Mouse (Mus musculus) stomach, embryonic 16.5 days (tissue): Measurements from ENCODE around the gene Rab19. TPM values are rescaled to one million over a fixed set of nuclear protein-coding genes. Genes with fewer than 3 reads are reported as not detected.
"Not testable (repeated sequence)": the region's sequence is repeated elsewhere in the genome, so short reads cannot be mapped to it uniquely, and the experiment has no call there.

Experiments used
- ATAC-seq: fragments of 200-750 bp; cut with Nextera tagmentation; 2 replicates; pipeline ENCODE4 v1.8.0; 2017; ENCODE audit warnings: moderate number of reproducible peaks, moderate TSS enrichment; ENCODE audit not compliant: insufficient read depth, low FRiP score
- H3K27ac ChIP-seq: fragments of 300-500 bp; sonication (generic); 2 replicates; pipeline ENCODE4 v1.5.1; 2014; ENCODE audit warnings: low read length
- H3K27me3 ChIP-seq: fragments of 300-500 bp; sonication (generic); 2 replicates; pipeline ENCODE4 v1.6.1; 2014; ENCODE audit warnings: low read length, control low read depth, mixed read lengths; ENCODE audit not compliant: control insufficient read depth, insufficient read depth
- H3K36me3 ChIP-seq: fragments of 300-500 bp; sonication (generic); 2 replicates; pipeline ENCODE4 v1.6.1; 2014; ENCODE audit warnings: low read length; ENCODE audit not compliant: control insufficient read depth, insufficient read depth
- H3K4me1 ChIP-seq: fragments of 300-500 bp; sonication (generic); 2 replicates; pipeline ENCODE4 v1.6.1; 2014; ENCODE audit warnings: low read length, control low read depth, mixed read lengths; ENCODE audit not compliant: control insufficient read depth, insufficient read depth
- H3K4me2 ChIP-seq: fragments of 300-500 bp; sonication (generic); 2 replicates; pipeline ENCODE4 v1.6.1; 2014; ENCODE audit warnings: low read depth, low read length, mixed read lengths
- H3K4me3 ChIP-seq: fragments of 300-500 bp; sonication (generic); replicated peaks from 2 replicates; pipeline ENCODE4 v1.5.1; 2014; ENCODE audit warnings: mild to moderate bottlenecking, low read length
- H3K9ac ChIP-seq: fragments of 300-500 bp; sonication (generic); 2 replicates; pipeline ENCODE4 v1.6.1; 2014; ENCODE audit warnings: low read length
- H3K9me3 ChIP-seq: fragments of 300-500 bp; sonication (generic); replicated peaks from 2 replicates; pipeline ENCODE4 v1.6.1; 2016; ENCODE audit warnings: low read length, control low read depth; ENCODE audit not compliant: control insufficient read depth
- WGBS: fragments of 180-500 bp; shearing (Covaris S2); extraction: QIAGEN DNeasy Blood & Tissue Kit; methylation state at CpG from one replicate; pipeline ENCODE4 v1.1.7; 2014; 5-methylcytosine and 5-hydroxymethylcytosine counted together
- polyA plus RNA-seq: library from polyadenylated mRNA; unstranded; fragments of >200 nt; fragmentation: Nextera tagmentation; extraction: Ambion mirVana; gene quantifications from 2 replicates; pipeline ENCODE4 v1.2.1, GENCODE M21; 2015

The Rab19 gene
- polyA plus RNA-seq, 1 experiment from 2014 or later = 5.2 TPM

GRCm38 (mm10) chr6:39377311-39377827 is 3.6 kb upstream of the Rab19 start, which contains the start of gene Slc37a3:
Slc37a3 (minus strand) TSS chr6:39377675.
- Histone ChIP-seq H3K27ac (peak within 1 kb of the TSS; percentile 45; the same call in 1 of the 2 replicates), H3K9ac (peak within 1 kb of the TSS; percentile 89), H3K4me3 (peak within 1 kb of the TSS; percentile 81), H3K9me3 (no peaks in the 10 kb centered on the region), H3K4me2 (peak within 1 kb of the TSS; percentile 82), H3K4me1 (peaks cover 14% of the 10 kb centered on the region; the same call in 1 of the 2 replicates), H3K36me3 (0 out of 2 replicates have a peak, but pooled peaks cover 6% of the 10 kb centered on the region), H3K27me3 (no peaks in the 10 kb centered on the region)
- under 1% methylated on average over 43 of the region's 43 CpGs for WGBS
- ATAC-seq = peak; percentile 89

- not testable (repeated sequence) for H3K9ac ChIP-seq, H3K9me3 ChIP-seq, H3K27me3 ChIP-seq, H3K4me3 ChIP-seq, H3K27ac ChIP-seq, ATAC-seq, H3K4me1 ChIP-seq, H3K4me2 ChIP-seq, H3K36me3 ChIP-seq
- 70% methylated on average over 13 of the region's 13 CpGs for WGBS
Observed at GRCm38 (mm10) chr6:39378161-39378835, 2.7 kb upstream of the Rab19 start.

- Histone ChIP-seq H3K9ac (no peak overlapping the region), H3K4me2 (no peak overlapping the region), H3K4me1 (0 out of 2 replicates have a peak, but pooled peaks cover 5% of the 10 kb centered on the region), H3K4me3 (no peak overlapping the region), H3K36me3 (0 out of 2 replicates have a peak, but pooled peaks cover under 1% of the 10 kb centered on the region), H3K9me3 (no peaks in the 10 kb centered on the region), H3K27me3 (no peaks in the 10 kb centered on the region), H3K27ac (no peak overlapping the region)
- ATAC-seq = no peak
- 49% methylated on average over 4 of the region's 4 CpGs for WGBS
Observed at GRCm38 (mm10) chr6:39379224-39379623, 1.8 kb upstream of the Rab19 start.

GRCm38 (mm10) chr6:39379749-39380148 is 1.2 kb upstream of the Rab19 start:
- H3K4me1 ChIP-seq = 0 out of 2 replicates have a peak, but pooled peaks cover 5% of the 10 kb centered on the region
- ATAC-seq = no peak
- no peaks in the 10 kb centered on the region for H3K27me3 ChIP-seq
- H3K9ac ChIP-seq = no peak overlapping the region
- H3K9me3 ChIP-seq = no peaks in the 10 kb centered on the region
- no peak overlapping the region for H3K27ac ChIP-seq
- no peak overlapping the region for H3K4me3 ChIP-seq
- H3K4me2 ChIP-seq = no peak overlapping the region
- WGBS = 75% methylated on average over 8 of the region's 8 CpGs
- H3K36me3 ChIP-seq = no peaks in the 10 kb centered on the region

GRCm38 (mm10) chr6:39380276-39380675 is 699 bp upstream of the Rab19 start:
- Histone ChIP-seq H3K27ac (no peak overlapping the region), H3K9me3 (no peaks in the 10 kb centered on the region), H3K27me3 (no peaks in the 10 kb centered on the region), H3K4me1 (0 out of 2 replicates have a peak, but pooled peaks cover 5% of the 10 kb centered on the region), H3K4me3 (no peak overlapping the region), H3K36me3 (no peaks in the 10 kb centered on the region), H3K9ac (no peak overlapping the region), H3K4me2 (no peak overlapping the region)
- ATAC-seq = no peak
- 87% methylated on average over 3 of the region's 3 CpGs for WGBS

GRCm38 (mm10) chr6:39389988-39390387 is 9.0 kb downstream of the Rab19 start:
- no peak overlapping the region for H3K4me3 ChIP-seq
- no peaks in the 10 kb centered on the region for H3K36me3 ChIP-seq
- no peak for ATAC-seq
- no peaks in the 10 kb centered on the region for H3K4me1 ChIP-seq
- WGBS = 95% methylated on average over 2 of the region's 2 CpGs
- H3K9me3 ChIP-seq = no peaks in the 10 kb centered on the region
- no peak overlapping the region for H3K4me2 ChIP-seq
- H3K27ac ChIP-seq = no peak overlapping the region
- no peaks in the 10 kb centered on the region for H3K27me3 ChIP-seq
- H3K9ac ChIP-seq = no peak overlapping the region

GRCm38 (mm10) chr6:39395471-39395870 is 14.5 kb downstream of the Rab19 start:
- Histone ChIP-seq H3K4me1 (no peaks in the 10 kb centered on the region), H3K4me2 (no peak overlapping the region), H3K9me3 (no peaks in the 10 kb centered on the region), H3K9ac (no peak overlapping the region), H3K36me3 (no peaks in the 10 kb centered on the region), H3K27me3 (no peaks in the 10 kb centered on the region), H3K27ac (no peak overlapping the region), H3K4me3 (no peak overlapping the region)
- no peak for ATAC-seq
- WGBS = 84% methylated on average over 4 of the region's 4 CpGs

- no peaks in the 10 kb centered on the region for H3K9me3 ChIP-seq
- 61% methylated on average over 4 of the region's 4 CpGs for WGBS
- no peaks in the 10 kb centered on the region for H3K4me1 ChIP-seq
- no peak for ATAC-seq
- no peak overlapping the region for H3K9ac ChIP-seq
- H3K4me2 ChIP-seq = no peak overlapping the region
- no peaks in the 10 kb centered on the region for H3K27me3 ChIP-seq
- H3K36me3 ChIP-seq = no peaks in the 10 kb centered on the region
- no peak overlapping the region for H3K27ac ChIP-seq
- no peak overlapping the region for H3K4me3 ChIP-seq
Observed at GRCm38 (mm10) chr6:39395916-39396315, 14.9 kb downstream of the Rab19 start.

GRCm38 (mm10) chr6:39397046-39397445 is 16.1 kb downstream of the Rab19 start:
- ATAC-seq = no peak
- H3K27me3 ChIP-seq = no peaks in the 10 kb centered on the region
- H3K4me1 ChIP-seq = no peaks in the 10 kb centered on the region
- no peaks in the 10 kb centered on the region for H3K9me3 ChIP-seq
- H3K4me2 ChIP-seq = no peak overlapping the region
- 94% methylated on average over 6 of the region's 6 CpGs for WGBS
- H3K27ac ChIP-seq = no peak overlapping the region
- H3K36me3 ChIP-seq = no peaks in the 10 kb centered on the region
- H3K4me3 ChIP-seq = no peak overlapping the region
- H3K9ac ChIP-seq = no peak overlapping the region
